Mouse (Mus musculus): ENCODE results near the gene Serinc4.

Serinc4 gene

GRCm38 (mm10) chr2:121448136-121448535, 8.4 kb downstream of the Serinc4 start:
- no peak for DNase-seq (ENCODE audit: low read depth)

DNA sequence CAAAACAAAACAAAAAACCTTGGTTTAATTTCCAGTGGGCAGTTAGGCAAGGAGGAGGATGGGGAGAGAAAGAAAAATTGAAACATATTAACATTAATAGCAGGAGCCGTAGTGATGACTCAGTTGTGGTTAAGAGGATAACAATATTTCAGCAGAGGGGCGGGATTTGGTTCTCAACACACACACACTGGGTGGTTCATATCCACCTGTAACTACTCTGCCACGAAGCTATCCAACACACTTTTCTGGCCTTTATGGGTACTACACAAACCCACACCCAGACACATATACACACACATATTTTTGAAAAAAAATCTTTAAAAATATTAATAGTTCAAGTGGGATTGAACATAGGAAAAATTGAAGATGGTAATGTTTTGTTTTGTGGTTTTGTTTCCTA, 9.6 kb downstream of the Serinc4 start:
- DNase-seq (ENCODE audit: low read depth), result no peak

DNA sequence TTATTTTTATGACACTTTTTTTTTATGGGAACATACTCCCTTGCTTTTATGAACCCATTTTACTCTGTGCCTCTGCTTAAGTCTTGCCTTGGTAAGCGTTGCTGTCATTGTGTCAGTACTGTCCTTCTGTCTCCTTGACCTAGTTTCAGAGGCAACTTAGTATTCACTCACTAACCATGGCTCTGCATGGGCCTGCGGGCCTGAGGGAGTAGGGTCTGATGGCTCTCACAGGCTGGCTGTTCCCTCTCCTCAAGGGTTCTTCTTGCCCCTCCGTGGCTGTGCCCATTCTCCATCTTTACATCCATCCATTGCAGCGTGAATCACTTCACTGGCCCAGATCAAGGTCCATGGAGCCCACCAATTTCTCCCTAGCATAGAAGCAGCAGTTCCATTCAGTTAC, 10.1 kb downstream of the Serinc4 start:
- no peak for DNase-seq (ENCODE audit: low read depth)

DNA sequence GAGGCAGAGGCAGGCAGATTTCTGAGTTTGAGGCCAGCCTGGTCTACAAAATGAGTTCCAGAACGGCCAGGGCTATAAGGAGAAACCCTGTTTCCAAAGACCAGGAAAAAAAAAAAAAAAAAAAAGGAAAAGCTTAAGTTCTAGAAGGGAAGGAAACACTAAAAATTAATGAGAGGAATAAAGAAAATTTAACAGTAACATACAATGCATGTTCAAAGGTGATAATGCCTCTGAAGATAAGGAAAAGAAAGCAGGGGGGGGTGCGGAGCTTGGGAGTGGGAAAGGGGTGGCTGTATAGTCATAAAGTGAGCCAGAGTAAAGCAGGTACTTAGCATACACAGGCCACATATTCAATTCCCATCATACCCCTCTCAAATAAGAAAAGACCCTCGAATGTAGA, 11.5 kb downstream of the Serinc4 start:
- no peak for DNase-seq (ENCODE audit: low read depth)

- no peak for DNase-seq (ENCODE audit: low read depth)
These were observed 12.4 kb downstream of the Serinc4 start, which contains the start of gene Ell3 for GRCm38 (mm10) chr2:121444178-121444577. Gene Ell3 (minus strand): TSS chr2:121444278.

DNA sequence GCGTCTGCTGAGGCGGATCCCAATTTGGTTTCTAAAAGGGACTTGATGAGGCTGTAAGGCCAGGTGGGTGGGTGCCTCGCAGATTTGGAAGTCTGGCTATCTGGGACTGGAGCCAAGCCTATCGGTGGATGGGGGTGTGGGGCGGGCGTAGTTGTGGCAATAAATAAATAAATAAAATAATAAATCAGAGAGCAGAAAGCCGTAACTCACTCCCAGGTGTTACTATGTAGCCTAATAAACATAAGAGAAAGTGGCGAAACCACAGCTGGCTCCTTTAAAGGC, 13.6 kb downstream of the Serinc4 start:
- DNase-seq (ENCODE audit: low read depth), result no peak

DNA sequence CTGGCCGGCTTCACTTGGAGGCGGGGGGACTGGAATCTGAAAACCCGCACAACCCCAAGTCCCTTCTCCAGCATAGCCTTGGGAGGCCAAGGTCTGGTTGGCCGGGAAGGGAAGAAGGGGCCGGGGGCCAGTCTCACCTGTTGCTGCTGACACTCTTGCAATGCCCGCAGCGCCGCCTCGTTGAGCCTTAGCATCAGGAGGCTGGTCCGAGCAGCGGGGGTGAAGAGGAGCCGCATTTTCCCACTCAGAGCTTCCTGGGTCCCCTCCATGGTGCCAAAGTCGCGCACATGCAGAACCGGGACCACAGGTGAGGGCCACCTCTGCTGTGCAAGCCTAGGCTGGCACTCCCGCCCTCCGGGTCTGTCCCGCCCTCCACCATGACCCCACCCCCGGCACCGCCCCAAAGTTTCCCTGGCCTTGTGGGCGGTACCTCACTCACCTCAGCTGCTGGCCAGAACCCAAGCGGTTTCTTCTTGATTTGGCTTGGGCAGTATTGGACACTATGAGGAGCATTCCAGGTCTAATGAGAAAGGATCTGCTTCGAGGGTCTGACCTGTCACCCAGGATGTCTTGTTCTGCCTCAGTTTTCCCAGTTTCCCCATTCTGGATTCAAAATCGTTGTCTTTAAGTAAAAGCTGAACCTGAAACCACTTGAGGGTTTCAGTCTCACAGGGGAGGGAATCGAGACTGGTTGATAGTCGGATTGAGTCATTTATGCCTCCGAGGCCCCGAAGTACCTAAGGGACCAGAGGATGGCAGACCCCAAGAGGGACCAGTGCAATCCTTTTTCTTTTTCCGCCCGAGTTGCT, 14.1 kb downstream of the Serinc4 start:
- DNase-seq (ENCODE audit: low read depth), result no peak

DNA sequence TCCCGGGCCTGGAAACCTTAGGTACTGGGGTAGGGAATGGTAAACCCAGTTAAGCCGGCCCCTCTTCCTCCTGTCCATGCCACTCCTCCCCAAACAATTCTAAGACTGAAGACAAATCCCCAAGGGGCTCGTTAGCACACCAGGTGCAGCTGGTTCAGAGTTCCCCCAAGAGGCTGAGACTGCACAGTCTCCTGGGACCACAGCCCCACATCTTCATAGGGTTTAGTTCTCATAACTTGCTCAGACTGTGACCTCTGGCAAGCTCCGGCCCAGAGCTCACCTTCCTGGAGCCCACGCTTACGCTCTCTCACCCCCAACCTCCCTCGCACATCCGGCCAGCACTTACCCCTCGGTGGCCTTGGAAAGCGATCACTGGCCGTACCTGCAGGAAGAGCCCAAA, 14.8 kb downstream of the Serinc4 start:
- DNase-seq (ENCODE audit: low read depth), result no peak

GRCm38 (mm10) chr2:121440834-121441605, 15.6 kb downstream of the Serinc4 start:
- DNase-seq (ENCODE audit: low read depth), result no peak

DNA sequence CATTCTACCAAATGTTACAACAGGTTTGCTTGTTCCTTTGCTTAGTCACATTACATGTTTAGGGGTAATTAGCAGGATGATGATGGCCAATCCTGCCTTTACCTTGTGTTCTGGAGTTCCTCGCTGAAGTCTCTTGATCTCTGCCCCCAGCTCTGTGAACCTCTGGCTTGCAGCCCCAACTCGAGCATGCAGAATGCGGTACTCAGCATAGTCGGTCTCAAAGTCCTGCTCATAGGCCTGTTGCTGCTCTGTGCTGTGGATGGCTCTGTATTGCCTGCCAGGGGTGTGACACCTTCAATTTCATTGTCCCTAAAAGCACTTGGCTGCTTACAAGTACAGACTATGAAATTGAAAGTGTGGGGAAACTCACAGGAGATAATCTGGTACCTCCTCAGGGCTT, 16.8 kb downstream of the Serinc4 start:
- no peak for DNase-seq (ENCODE audit: low read depth)

GRCm38 (mm10) chr2:121434854-121435253, 21.7 kb downstream of the Serinc4 start:
- DNase-seq (ENCODE audit: low read depth), result no peak

GRCm38 (mm10) chr2:121425890-121426289, 30.7 kb downstream of the Serinc4 start:
- no peak for DNase-seq (ENCODE audit: low read depth)

GRCm38 (mm10) chr2:121423166-121423565, 33.4 kb downstream of the Serinc4 start:
- no peak for DNase-seq (ENCODE audit: low read depth)

- DNase-seq (ENCODE audit: low read depth), result no peak
These were observed 38.1 kb downstream of the Serinc4 start for GRCm38 (mm10) chr2:121418476-121418875.

DNA sequence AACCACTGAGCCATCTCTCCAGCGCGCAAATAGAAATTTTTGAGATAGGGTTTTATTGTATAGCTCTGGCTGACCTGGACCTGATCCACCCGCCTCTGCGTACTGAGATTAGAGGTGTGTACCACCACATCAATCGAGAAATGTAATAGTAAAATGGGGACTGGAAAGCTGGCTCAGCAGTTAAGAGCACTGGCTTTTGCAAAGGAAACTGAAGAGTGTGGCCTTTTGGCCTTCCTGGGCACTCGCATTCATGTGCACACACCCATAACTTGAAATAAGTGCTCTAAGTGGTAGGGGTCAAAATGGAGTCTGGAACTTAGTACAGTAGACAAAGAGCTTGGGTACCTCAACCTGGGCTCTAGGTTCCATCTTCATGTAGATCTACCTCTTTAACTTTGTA, 40.2 kb downstream of the Serinc4 start:
- no peak for DNase-seq (ENCODE audit: low read depth)

GRCm38 (mm10) chr2:121415591-121415990, 41.0 kb downstream of the Serinc4 start:
- no peak for DNase-seq (ENCODE audit: low read depth)

DNA sequence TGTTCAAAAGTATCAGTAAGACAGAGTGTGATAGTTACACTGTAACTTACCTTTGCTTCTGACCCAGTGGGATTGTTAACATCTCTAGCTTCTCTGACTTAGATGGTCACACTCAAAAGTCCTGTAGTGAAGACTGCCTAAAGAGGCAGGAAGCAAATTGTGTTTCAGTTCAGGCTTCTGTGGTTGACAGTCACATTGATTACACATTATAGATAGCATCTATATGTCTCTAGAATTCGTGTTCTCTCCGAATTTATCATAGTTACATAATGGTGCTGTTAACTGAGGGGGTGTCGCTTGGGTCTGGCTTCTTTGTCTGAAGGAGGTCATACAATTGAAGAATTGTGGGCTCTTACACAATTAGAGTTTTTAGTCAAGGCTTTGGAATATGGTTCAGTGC, 41.5 kb downstream of the Serinc4 start:
- no peak for DNase-seq (ENCODE audit: low read depth)

DNA sequence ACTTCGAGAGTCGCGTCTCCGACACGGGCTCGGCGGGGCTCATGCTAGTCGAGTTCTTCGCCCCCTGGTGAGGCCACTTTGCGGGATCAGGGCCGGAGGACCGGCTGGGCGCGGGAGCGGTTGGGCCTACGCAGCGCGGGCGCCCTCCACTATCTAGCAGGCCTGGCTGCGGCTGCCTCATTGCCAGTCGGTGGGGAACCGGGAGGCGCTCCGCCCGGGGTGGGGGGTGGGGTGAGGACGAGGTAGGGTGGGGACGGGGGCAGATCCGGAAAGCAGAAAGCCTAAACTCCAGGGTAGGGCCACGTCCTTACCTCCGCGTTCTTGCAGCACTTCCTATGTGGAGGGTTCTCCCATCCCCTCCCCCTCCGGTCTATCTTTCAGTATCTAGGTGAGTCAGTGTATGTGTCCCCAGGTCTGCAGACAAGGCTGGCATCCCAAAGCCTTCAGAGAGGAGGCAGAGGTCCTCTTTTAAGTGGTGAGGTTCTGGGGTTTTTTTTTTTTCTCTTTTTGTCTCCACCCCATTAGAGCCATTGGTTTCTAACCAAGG, 42.4 kb downstream of the Serinc4 start:
- peak; percentile 52 for DNase-seq (ENCODE audit: low read depth)

DNA sequence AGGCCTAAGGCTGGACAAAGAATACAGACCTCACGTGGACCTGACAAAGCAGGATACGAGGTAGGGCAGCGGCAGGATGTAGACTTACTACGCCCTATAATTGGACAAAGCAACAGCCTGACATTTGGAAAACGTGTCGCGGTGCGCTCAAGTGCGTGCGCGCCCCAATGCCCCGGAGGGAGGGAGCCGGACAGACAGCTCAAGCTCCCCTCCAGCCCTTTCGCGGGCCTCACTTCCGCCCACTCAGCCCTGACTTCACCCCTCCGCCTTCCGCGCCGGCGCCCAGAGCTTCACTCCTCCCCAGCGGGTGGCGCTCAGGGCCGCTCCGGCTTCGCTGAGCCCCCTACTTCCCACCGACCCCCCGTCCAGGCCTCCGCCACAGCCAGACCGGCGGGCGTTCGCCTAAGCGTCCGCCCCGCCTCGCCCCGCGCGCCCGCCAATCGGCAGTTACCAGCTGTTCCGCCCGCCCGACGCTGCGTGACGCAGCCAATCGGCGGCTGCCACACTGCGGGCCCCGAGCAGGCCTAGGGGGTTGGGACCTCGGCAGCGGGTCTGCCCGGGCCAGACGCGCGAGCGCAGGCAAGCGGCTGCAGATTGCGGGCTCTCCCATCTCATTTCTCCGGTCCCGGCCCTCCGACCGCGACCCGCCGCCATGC, 43.1 kb downstream of the Serinc4 start, which contains the start of the genes Pdia3 and Catsper2:
Gene Pdia3, plus strand, starts transcription at position 389 of the 656 bp plus-strand sequence.
Gene Catsper2, minus strand, starts transcription at position 406 of the 656 bp plus-strand sequence.
- peak; percentile 83 for DNase-seq (ENCODE audit: low read depth)

DNA sequence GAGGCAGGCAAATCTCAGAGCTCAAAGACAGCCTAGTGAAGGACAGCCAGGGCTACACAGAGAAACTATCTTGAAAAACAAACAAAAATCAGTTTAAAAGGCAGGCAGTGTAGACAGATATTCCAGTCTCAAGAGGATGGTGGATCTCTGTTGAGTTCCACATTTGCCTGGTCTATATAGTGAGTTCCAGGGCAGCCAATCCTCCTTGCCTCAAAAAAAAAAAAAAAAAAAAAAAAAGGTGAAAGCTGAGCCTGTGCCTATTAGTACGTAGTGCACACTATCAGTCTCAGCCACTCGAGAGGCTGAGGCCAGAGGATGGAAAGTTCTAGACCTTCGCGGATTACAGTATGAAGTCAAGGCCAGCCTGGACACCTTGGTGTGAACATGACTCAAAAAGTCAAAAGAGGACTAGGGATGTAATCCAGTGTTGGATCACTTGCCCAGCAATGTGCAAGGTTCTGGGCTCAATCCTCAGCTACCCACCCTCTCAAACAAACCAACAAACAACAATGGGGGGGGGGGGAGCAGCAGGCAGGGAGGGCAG, 43.7 kb downstream of the Serinc4 start:
- peak; percentile 22 for DNase-seq (ENCODE audit: low read depth)

GRCm38 (mm10) chr2:121408160-121408559, 48.4 kb downstream of the Serinc4 start:
- peak; percentile 56 for DNase-seq (ENCODE audit: low read depth)

DNA sequence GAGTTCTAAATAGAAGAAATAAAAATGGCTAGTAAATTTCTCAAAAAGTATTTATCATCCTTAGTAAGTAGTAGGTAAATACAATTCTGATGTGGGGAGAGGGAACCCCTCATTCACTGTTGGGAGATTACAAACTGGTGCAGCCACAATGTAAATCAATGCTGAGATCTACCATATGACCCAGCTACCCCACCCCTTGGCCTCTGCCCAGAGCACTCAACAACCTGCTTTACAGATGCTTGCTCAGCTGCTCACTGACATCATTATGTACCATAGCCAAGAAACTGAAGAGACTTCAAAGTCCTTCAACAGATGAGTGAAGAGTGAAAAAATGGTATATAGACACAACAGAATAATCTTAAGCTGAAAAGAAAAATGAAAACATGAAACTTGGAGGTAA, 53.3 kb downstream of the Serinc4 start:
- DNase-seq (ENCODE audit: low read depth), result no peak

Data from c-Kit-positive CD71-negative TER-119-negative erythroid progenitor cells, embryonic 14.5 days (primary cell).